12 mouse cellular contexts compared by ENCODE assay signal in genomic region chr10:80025889-80026288, GRCm38 (mm10). TPM values are rescaled to one million over a fixed set of nuclear protein-coding genes. Genes with fewer than 3 reads are reported as not detected.
DNase-seq lines count a peak whose midpoint lies in the region; ATAC-seq and TF ChIP-seq lines count a peak whose summit lies in the region.
"Had no signal": no experiment of that assay in that cellular context is flagged by ENCODE, and none has a peak within 500 bp of the region (broad histone marks: within the 10 kb centered on the region; RNA-seq: fewer than 3 reads in every experiment).

No protein-coding gene starts in this region.

- H3K9ac ChIP-seq in embryonic facial prominence, embryonic 11.5 days (replicated peaks; ENCODE audit: low read length), result no peak overlapping the region
- no peak overlapping the region for H3K9ac ChIP-seq in midbrain, embryonic 13.5 days (replicated peaks)
- H3K9ac ChIP-seq in midbrain, postnatal 0 days (replicated peaks; ENCODE audit: low read length, poor library complexity, severe bottlenecking), result no peak overlapping the region
- H3K9ac ChIP-seq in liver, embryonic 14.5 days (replicated peaks), result no peak overlapping the region
- H3K9ac ChIP-seq: kidney, embryonic 15.5 days; limb, embryonic 12.5 days; neural tube, embryonic 13.5 days had no signal

- no peak overlapping the region for H3K4me3 ChIP-seq in embryonic facial prominence, embryonic 11.5 days (ENCODE audit: low read depth, low read length)
- H3K4me3 ChIP-seq in embryonic facial prominence, embryonic 10.5 days, result no peak overlapping the region
- H3K4me3 ChIP-seq in midbrain, embryonic 13.5 days (replicated peaks), result no peak overlapping the region
- H3K4me3 ChIP-seq in midbrain, postnatal 0 days (ENCODE audit: low read depth, low read length), result no peak overlapping the region
- no peak overlapping the region for H3K4me3 ChIP-seq in liver, embryonic 14.5 days (ENCODE audit: insufficient read depth in 1 of 2, low read depth in 2 of 2, low read length in 2 of 2)
- H3K4me3 ChIP-seq: heart, embryonic 10.5 days; kidney, embryonic 15.5 days; limb, embryonic 12.5 days; neural tube, embryonic 13.5 days had no signal

- no peaks in the 10 kb centered on the region for H3K27me3 ChIP-seq in embryonic facial prominence, embryonic 11.5 days (ENCODE audit: control insufficient read depth, insufficient read depth, low read length)
- H3K27me3 ChIP-seq in embryonic facial prominence, embryonic 10.5 days (replicated peaks; ENCODE audit: low read depth, poor library complexity, severe bottlenecking), result no peaks in the 10 kb centered on the region
- H3K27me3 ChIP-seq in midbrain, embryonic 13.5 days, result no peaks in the 10 kb centered on the region; the same call in 1 of the 2 replicates
- H3K27me3 ChIP-seq in midbrain, postnatal 0 days (ENCODE audit: insufficient read depth, low read length), result no peaks in the 10 kb centered on the region
- H3K27me3 ChIP-seq in liver, embryonic 14.5 days (ENCODE audit: control insufficient read depth, insufficient read depth, low read length), result no peaks in the 10 kb centered on the region
- H3K27me3 ChIP-seq: kidney, embryonic 15.5 days; limb, embryonic 12.5 days; neural tube, embryonic 13.5 days had no signal

- H3K9me3 ChIP-seq in embryonic facial prominence, embryonic 11.5 days (replicated peaks; ENCODE audit: control insufficient read depth, low read length), result no peaks in the 10 kb centered on the region
- no peaks in the 10 kb centered on the region for H3K9me3 ChIP-seq in embryonic facial prominence, embryonic 10.5 days
- no peaks in the 10 kb centered on the region for H3K9me3 ChIP-seq in midbrain, embryonic 13.5 days
- H3K9me3 ChIP-seq in midbrain, postnatal 0 days (ENCODE audit: low read length), result no peaks in the 10 kb centered on the region
- H3K9me3 ChIP-seq in liver, embryonic 14.5 days (ENCODE audit: control insufficient read depth, low read length), result no peaks in the 10 kb centered on the region
- H3K9me3 ChIP-seq: heart, embryonic 10.5 days; kidney, embryonic 15.5 days; limb, embryonic 12.5 days; neural tube, embryonic 13.5 days had no signal

- no peaks in the 10 kb centered on the region for H3K4me1 ChIP-seq in embryonic facial prominence, embryonic 11.5 days (ENCODE audit: control insufficient read depth, insufficient read depth, low read length)
- H3K4me1 ChIP-seq in embryonic facial prominence, embryonic 10.5 days, result peaks cover 14% of the 10 kb centered on the region; the same call in 1 of the 2 replicates
- H3K4me1 ChIP-seq in midbrain, embryonic 13.5 days (replicated peaks), result no peaks in the 10 kb centered on the region
- H3K4me1 ChIP-seq in midbrain, postnatal 0 days (ENCODE audit: insufficient read depth, low read length), result no peaks in the 10 kb centered on the region
- H3K4me1 ChIP-seq in liver, embryonic 14.5 days (replicated peaks; ENCODE audit: control insufficient read depth in 2 of 2, insufficient read depth in 2 of 2, low read length in 1 of 2), result peaks cover 5 to 7% of the 10 kb centered on the region in 2 experiments
- H3K4me1 ChIP-seq: limb, embryonic 12.5 days; neural tube, embryonic 13.5 days had no signal

- WGBS in embryonic facial prominence, embryonic 11.5 days, result 60% methylated on average over 12 of the region's 12 CpGs
- 67% methylated on average over 12 of the region's 12 CpGs for WGBS in embryonic facial prominence, embryonic 10.5 days
- 58% methylated on average over 12 of the region's 12 CpGs for WGBS in midbrain, embryonic 13.5 days
- 68% methylated on average over 12 of the region's 12 CpGs for WGBS in midbrain, postnatal 0 days
- 51% methylated on average over 12 of the region's 12 CpGs for WGBS in liver, embryonic 14.5 days (ENCODE audit: insufficient replicate concordance)

- no peak for TF ChIP-seq CTCF in midbrain, postnatal 0 days (IDR thresholded peaks at IDR 0.05)
- no peak for TF ChIP-seq CTCF in liver, embryonic 14.5 days (IDR thresholded peaks at IDR 0.05; ENCODE audit: low read depth)

- H3K27ac ChIP-seq in embryonic facial prominence, embryonic 11.5 days (replicated peaks; ENCODE audit: low read depth, low read length), result no peak overlapping the region
- H3K27ac ChIP-seq in embryonic facial prominence, embryonic 10.5 days (replicated peaks), result no peak overlapping the region
- no peak overlapping the region for H3K27ac ChIP-seq in midbrain, embryonic 13.5 days
- no peak overlapping the region for H3K27ac ChIP-seq in midbrain, postnatal 0 days (ENCODE audit: low read depth, low read length)
- no peak overlapping the region for H3K27ac ChIP-seq in liver, embryonic 14.5 days
- H3K27ac ChIP-seq: heart, embryonic 10.5 days; kidney, embryonic 15.5 days; limb, embryonic 12.5 days; neural tube, embryonic 13.5 days had no signal

- H3K36me3 ChIP-seq in embryonic facial prominence, embryonic 11.5 days (replicated peaks; ENCODE audit: control insufficient read depth, insufficient read depth, low read depth, low read length), result no peaks in the 10 kb centered on the region
- H3K36me3 ChIP-seq in embryonic facial prominence, embryonic 10.5 days (replicated peaks), result peaks cover 60% of the 10 kb centered on the region
- no peaks in the 10 kb centered on the region for H3K36me3 ChIP-seq in midbrain, embryonic 13.5 days
- no peaks in the 10 kb centered on the region for H3K36me3 ChIP-seq in midbrain, postnatal 0 days (ENCODE audit: insufficient read depth, low read length)
- H3K36me3 ChIP-seq in liver, embryonic 14.5 days (replicated peaks; ENCODE audit: control insufficient read depth, insufficient read depth, low read depth), result no peaks in the 10 kb centered on the region; the same call in none of the 2 replicates
- H3K36me3 ChIP-seq: neural tube, embryonic 13.5 days had no signal

- TF ChIP-seq EP300 in liver, embryonic 14.5 days (IDR thresholded peaks at IDR 0.05; ENCODE audit: low read depth), result no peak

- H3K4me2 ChIP-seq in embryonic facial prominence, embryonic 11.5 days (ENCODE audit: low read depth, low read length), result no peak overlapping the region
- no peak overlapping the region for H3K4me2 ChIP-seq in midbrain, embryonic 13.5 days (replicated peaks)
- H3K4me2 ChIP-seq in midbrain, postnatal 0 days (ENCODE audit: low read depth, low read length, poor library complexity, severe bottlenecking), result no peak overlapping the region
- H3K4me2 ChIP-seq in liver, embryonic 14.5 days (ENCODE audit: low read depth), result no peak overlapping the region
- H3K4me2 ChIP-seq: kidney, embryonic 15.5 days; limb, embryonic 12.5 days; neural tube, embryonic 13.5 days had no signal

- DNase-seq in embryonic facial prominence, embryonic 11.5 days (ENCODE audit: low spot score), result no peak
- DNase-seq in embryonic facial prominence, embryonic 10.5 days (ENCODE audit: low spot score), result no peak
- DNase-seq in midbrain, postnatal 0 days (ENCODE audit: low spot score), result no peak
- DNase-seq in liver, embryonic 14.5 days (ENCODE audit: low read depth in 3 of 3, low spot score in 3 of 3), result no peak
- DNase-seq in thymus, postnatal 0 days (ENCODE audit: low spot score), result peak; percentile 39
- DNase-seq in cerebellum, adult 11 months, result no peak

- peak; percentile 57; the same call in 1 of the 2 replicates for ATAC-seq in embryonic facial prominence, embryonic 11.5 days (replicated peaks; ENCODE audit: insufficient number of reproducible peaks, low FRiP score, low TSS enrichment, low read depth)
- 0 out of 2 replicates have a peak, but pooled peaks have one; percentile 27 for ATAC-seq in midbrain, embryonic 13.5 days
- ATAC-seq in midbrain, postnatal 0 days (ENCODE audit: low FRiP score), result no peak; the same call in 1 of the 2 replicates
- ATAC-seq in liver, embryonic 14.5 days (ENCODE audit: insufficient read depth), result 0 out of 2 replicates have a peak, but pooled peaks have one; percentile 10
- ATAC-seq in frontal cortex, adult (ENCODE audit: low TSS enrichment), result no peak

RNA-seq across cellular contexts. Expression of gene Arhgap45, which starts 9.4 kb away (rescaled TPM):
- polyA plus RNA-seq in embryonic facial prominence, embryonic 11.5 days (2014; fragmentation: Nextera tagmentation; extraction: Ambion mirVana), result 5.2 and 6.7 TPM in 2 replicates
- 11.2 and 11.3 TPM in 2 replicates for polyA plus RNA-seq in embryonic facial prominence, embryonic 10.5 days (2016; fragmentation: Nextera tagmentation; extraction: Ambion mirVana)
- 1.5 and 1.6 TPM in 2 replicates for polyA plus RNA-seq in midbrain, embryonic 13.5 days (2015; fragmentation: Nextera tagmentation; extraction: Ambion mirVana)
- 1.7 and 2.4 TPM in 2 replicates for total RNA-seq in midbrain, postnatal 0 days (2014; rRNA removed)
- 1.2 and 1.6 TPM in 2 replicates for polyA plus RNA-seq in midbrain, postnatal 0 days (2015; fragmentation: Nextera tagmentation; extraction: Ambion mirVana)
- polyA plus RNA-seq in liver, embryonic 14.5 days (2012; rRNA removed), result 17.5 and 20.9 TPM in 2 replicates
- polyA plus RNA-seq in liver, embryonic 14.5 days (2014; fragmentation: Nextera tagmentation; extraction: Ambion mirVana), result 7.9 and 9.3 TPM in 2 replicates
- polyA plus RNA-seq in thymus, postnatal 0 days (2015; fragmentation: Nextera tagmentation; extraction: Ambion mirVana), result 179 and 206 TPM in 2 replicates

RNA-seq across cellular contexts. Expression of gene Polr2e, which starts 13.7 kb away (rescaled TPM):
- polyA plus RNA-seq in embryonic facial prominence, embryonic 11.5 days (2014; fragmentation: Nextera tagmentation; extraction: Ambion mirVana), result 266 and 287 TPM in 2 replicates
- 312 and 316 TPM in 2 replicates for polyA plus RNA-seq in embryonic facial prominence, embryonic 10.5 days (2016; fragmentation: Nextera tagmentation; extraction: Ambion mirVana)
- 159 and 174 TPM in 2 replicates for polyA plus RNA-seq in midbrain, embryonic 13.5 days (2015; fragmentation: Nextera tagmentation; extraction: Ambion mirVana)
- total RNA-seq in midbrain, postnatal 0 days (2014; rRNA removed), result 66.4 and 76.0 TPM in 2 replicates
- 126 and 135 TPM in 2 replicates for polyA plus RNA-seq in midbrain, postnatal 0 days (2015; fragmentation: Nextera tagmentation; extraction: Ambion mirVana)
- 77.0 and 121 TPM in 2 replicates for polyA plus RNA-seq in liver, embryonic 14.5 days (2012; rRNA removed)
- 88.0 and 90.2 TPM in 2 replicates for polyA plus RNA-seq in liver, embryonic 14.5 days (2014; fragmentation: Nextera tagmentation; extraction: Ambion mirVana)
- 153 and 158 TPM in 2 replicates for polyA plus RNA-seq in thymus, postnatal 0 days (2015; fragmentation: Nextera tagmentation; extraction: Ambion mirVana)

RNA-seq across cellular contexts. Expression of gene Gpx4, which starts 21.1 kb away (rescaled TPM):
- 515 and 565 TPM in 2 replicates for polyA plus RNA-seq in embryonic facial prominence, embryonic 11.5 days (2014; fragmentation: Nextera tagmentation; extraction: Ambion mirVana)
- 618 and 672 TPM in 2 replicates for polyA plus RNA-seq in embryonic facial prominence, embryonic 10.5 days (2016; fragmentation: Nextera tagmentation; extraction: Ambion mirVana)
- polyA plus RNA-seq in midbrain, embryonic 13.5 days (2015; fragmentation: Nextera tagmentation; extraction: Ambion mirVana), result 498 and 532 TPM in 2 replicates
- total RNA-seq in midbrain, postnatal 0 days (2014; rRNA removed), result 350 TPM in 2 replicates
- 635 and 741 TPM in 2 replicates for polyA plus RNA-seq in midbrain, postnatal 0 days (2015; fragmentation: Nextera tagmentation; extraction: Ambion mirVana)
- 274 and 388 TPM in 2 replicates for polyA plus RNA-seq in liver, embryonic 14.5 days (2012; rRNA removed)
- 705 and 724 TPM in 2 replicates for polyA plus RNA-seq in liver, embryonic 14.5 days (2014; fragmentation: Nextera tagmentation; extraction: Ambion mirVana)
- polyA plus RNA-seq in thymus, postnatal 0 days (2015; fragmentation: Nextera tagmentation; extraction: Ambion mirVana), result 640 and 681 TPM in 2 replicates

RNA-seq across cellular contexts. Expression of gene Abca7, which starts 29.6 kb away (rescaled TPM):
- 0.98 and 1.3 TPM in 2 replicates for polyA plus RNA-seq in embryonic facial prominence, embryonic 11.5 days (2014; fragmentation: Nextera tagmentation; extraction: Ambion mirVana)
- 2.9 and 3.2 TPM in 2 replicates for polyA plus RNA-seq in embryonic facial prominence, embryonic 10.5 days (2016; fragmentation: Nextera tagmentation; extraction: Ambion mirVana)
- polyA plus RNA-seq in midbrain, embryonic 13.5 days (2015; fragmentation: Nextera tagmentation; extraction: Ambion mirVana), result 5.4 and 5.8 TPM in 2 replicates
- 9.3 TPM in 2 replicates for total RNA-seq in midbrain, postnatal 0 days (2014; rRNA removed)
- 1.7 and 1.9 TPM in 2 replicates for polyA plus RNA-seq in midbrain, postnatal 0 days (2015; fragmentation: Nextera tagmentation; extraction: Ambion mirVana)
- 11.2 and 12.7 TPM in 2 replicates for polyA plus RNA-seq in liver, embryonic 14.5 days (2012; rRNA removed)
- polyA plus RNA-seq in liver, embryonic 14.5 days (2014; fragmentation: Nextera tagmentation; extraction: Ambion mirVana), result 4.9 and 6.0 TPM in 2 replicates
- 5.2 and 5.8 TPM in 2 replicates for polyA plus RNA-seq in thymus, postnatal 0 days (2015; fragmentation: Nextera tagmentation; extraction: Ambion mirVana)

RNA-seq across cellular contexts. Expression of gene Cnn2, which starts 37.5 kb away (rescaled TPM):
- 255 and 271 TPM in 2 replicates for polyA plus RNA-seq in embryonic facial prominence, embryonic 11.5 days (2014; fragmentation: Nextera tagmentation; extraction: Ambion mirVana)
- 234 and 253 TPM in 2 replicates for polyA plus RNA-seq in embryonic facial prominence, embryonic 10.5 days (2016; fragmentation: Nextera tagmentation; extraction: Ambion mirVana)
- 29.5 and 37.1 TPM in 2 replicates for polyA plus RNA-seq in midbrain, embryonic 13.5 days (2015; fragmentation: Nextera tagmentation; extraction: Ambion mirVana)
- 14.8 and 19.5 TPM in 2 replicates for total RNA-seq in midbrain, postnatal 0 days (2014; rRNA removed)
- 12.6 and 12.8 TPM in 2 replicates for polyA plus RNA-seq in midbrain, postnatal 0 days (2015; fragmentation: Nextera tagmentation; extraction: Ambion mirVana)
- polyA plus RNA-seq in liver, embryonic 14.5 days (2012; rRNA removed), result 14.3 and 15.8 TPM in 2 replicates
- 33.8 and 39.7 TPM in 2 replicates for polyA plus RNA-seq in liver, embryonic 14.5 days (2014; fragmentation: Nextera tagmentation; extraction: Ambion mirVana)
- 137 and 152 TPM in 2 replicates for polyA plus RNA-seq in thymus, postnatal 0 days (2015; fragmentation: Nextera tagmentation; extraction: Ambion mirVana)

Comparison
In these comparisons a context has a peak if more than half of its experiments do, and no peak if none do; other contexts are left out.
1. ATAC-seq: peak in embryonic facial prominence, embryonic 11.5 days (single experiment), midbrain, embryonic 13.5 days (single experiment) and liver, embryonic 14.5 days (single experiment); none in midbrain, postnatal 0 days (single experiment) and frontal cortex, adult (single experiment).